Mouse (Mus musculus) forebrain, embryonic 10.5 days (tissue): Measurements from ENCODE around the gene Pdk2. TPM values are rescaled to one million over a fixed set of nuclear protein-coding genes. Genes with fewer than 3 reads are reported as not detected.
A peak's percentile ranks its signal among the peaks of the same experiment; 100 is the strongest.

Experiments
- DNase-seq: peaks from one replicate; pipeline ENCODE4 v3.0.0-alpha.2; 2017; ENCODE audit warnings: low spot score; ENCODE audit errors: extremely low spot score
- H3K27ac ChIP-seq: fragments of 300-500 bp; sonication (generic); 2 replicates; pipeline ENCODE4 v1.5.1; 2016; ENCODE audit warnings: mild to moderate bottlenecking
- H3K27me3 ChIP-seq: fragments of 300-500 bp; sonication (generic); 2 replicates; pipeline ENCODE4 v1.6.1; 2016; ENCODE audit warnings: mild to moderate bottlenecking; ENCODE audit not compliant: poor library complexity, severe bottlenecking
- H3K36me3 ChIP-seq: fragments of 300-500 bp; sonication (generic); replicated peaks from 2 replicates; pipeline ENCODE4 v1.6.1; 2016; ENCODE audit warnings: mild to moderate bottlenecking, moderate library complexity
- H3K4me1 ChIP-seq: fragments of 300-500 bp; sonication (generic); 2 replicates; pipeline ENCODE4 v1.6.1; 2016
- H3K4me3 ChIP-seq: fragments of 300-500 bp; sonication (generic); 2 replicates; pipeline ENCODE4 v1.5.1; 2016; ENCODE audit warnings: mild to moderate bottlenecking, moderate library complexity
- H3K9me3 ChIP-seq: fragments of 300-500 bp; sonication (generic); 2 replicates; pipeline ENCODE4 v1.6.1; 2016; ENCODE audit warnings: mild to moderate bottlenecking, moderate library complexity
- WGBS: fragments of 180-500 bp; shearing (Covaris S2); methylation state at CpG from one replicate; pipeline ENCODE4 v1.1.7; 2016; 5-methylcytosine and 5-hydroxymethylcytosine counted together
- polyA plus RNA-seq: library from polyadenylated mRNA; unstranded; fragments of >200 nt; fragmentation: Nextera tagmentation; extraction: Ambion mirVana; gene quantifications from 2 replicates; pipeline ENCODE4 v1.2.1, GENCODE M21; 2016

Gene Pdk2
- 12.1 and 12.5 TPM in 2 replicates for polyA plus RNA-seq

- 0% methylated on average over 41 of the region's 41 CpGs for WGBS
- Histone ChIP-seq H3K9me3 (no peaks in the 10 kb centered on the region), H3K27ac (peak within 1 kb of the TSS; percentile 78)
These were observed at the start of gene Pdk2 for GRCm38 (mm10) chr11:95041139-95041609. Gene Pdk2 (minus strand): TSS chr11:95041354.

GRCm38 (mm10) chr11:95088857-95089779 is 48.0 kb upstream of the Pdk2 start:
- Histone ChIP-seq H3K9me3 (no peaks in the 10 kb centered on the region), H3K36me3 (no peaks in the 10 kb centered on the region), H3K27me3 (no peaks in the 10 kb centered on the region), H3K4me3 (no peak overlapping the region), H3K27ac (0 out of 2 replicates have a peak overlapping the region, but pooled peaks have one; percentile 2), H3K4me1 (peaks cover 45% of the 10 kb centered on the region)
- 83% methylated on average over 16 of the region's 16 CpGs for WGBS
- DNase-seq: no peak

More at GRCm38 (mm10) chr11:95041139-95041609, at the start of gene Pdk2:
- Histone ChIP-seq H3K36me3 (no peaks in the 10 kb centered on the region), H3K27me3 (peaks cover 33% of the 10 kb centered on the region), H3K4me3 (peak within 1 kb of the TSS; percentile 81), H3K4me1 (peaks cover 29% of the 10 kb centered on the region)
- DNase-seq: peak; percentile 96

GRCm38 (mm10) chr11:95088286-95088685 is 47.1 kb upstream of the Pdk2 start:
- no peaks in the 10 kb centered on the region for H3K36me3 ChIP-seq
- no peaks in the 10 kb centered on the region for H3K27me3 ChIP-seq
- no peak overlapping the region for H3K4me3 ChIP-seq
- H3K9me3 ChIP-seq: no peaks in the 10 kb centered on the region
- H3K27ac ChIP-seq: 0 out of 2 replicates have a peak overlapping the region, but pooled peaks have one; percentile 2
- H3K4me1 ChIP-seq: peaks cover 50% of the 10 kb centered on the region
- no peak for DNase-seq
- WGBS: 57% methylated on average over 7 of the region's 7 CpGs

GRCm38 (mm10) chr11:95087301-95088228 is 46.4 kb upstream of the Pdk2 start:
- no peak overlapping the region for H3K27ac ChIP-seq
- H3K4me1 ChIP-seq: peaks cover 50% of the 10 kb centered on the region
- no peak overlapping the region for H3K4me3 ChIP-seq
- H3K9me3 ChIP-seq: no peaks in the 10 kb centered on the region
- DNase-seq: no peak
- WGBS: 74% methylated on average over 17 of the region's 17 CpGs
- H3K27me3 ChIP-seq: no peaks in the 10 kb centered on the region
- no peaks in the 10 kb centered on the region for H3K36me3 ChIP-seq

- no peaks in the 10 kb centered on the region for H3K36me3 ChIP-seq
- H3K9me3 ChIP-seq: no peaks in the 10 kb centered on the region
- no peak for DNase-seq
- no peak overlapping the region for H3K4me3 ChIP-seq
- 57% methylated on average over 5 of the region's 5 CpGs for WGBS
- H3K27me3 ChIP-seq: no peaks in the 10 kb centered on the region
- peaks cover 50% of the 10 kb centered on the region for H3K4me1 ChIP-seq
- H3K27ac ChIP-seq: peak overlapping the region; percentile 65
These were observed 45.1 kb upstream of the Pdk2 start for GRCm38 (mm10) chr11:95086229-95086628.

- DNase-seq: no peak
- Histone ChIP-seq H3K36me3 (no peaks in the 10 kb centered on the region), H3K4me3 (no peak overlapping the region), H3K9me3 (no peaks in the 10 kb centered on the region), H3K27me3 (no peaks in the 10 kb centered on the region), H3K27ac (peak overlapping the region; percentile 65), H3K4me1 (peaks cover 51% of the 10 kb centered on the region)
- 14% methylated on average over 5 of the region's 5 CpGs for WGBS
These were observed 44.6 kb upstream of the Pdk2 start for GRCm38 (mm10) chr11:95085710-95086109.

- H3K9me3 ChIP-seq: no peaks in the 10 kb centered on the region
- no peaks in the 10 kb centered on the region for H3K36me3 ChIP-seq
- H3K4me1 ChIP-seq: peaks cover 59% of the 10 kb centered on the region
- H3K27me3 ChIP-seq: peaks cover 6% of the 10 kb centered on the region; the same call in 1 of the 2 replicates
- H3K4me3 ChIP-seq: no peak overlapping the region
- H3K27ac ChIP-seq: no peak overlapping the region
- DNase-seq: no peak
- WGBS: 32% methylated on average over 5 of the region's 5 CpGs
These were observed 43.7 kb upstream of the Pdk2 start for GRCm38 (mm10) chr11:95084811-95085382.

GRCm38 (mm10) chr11:95084175-95084574 is 43.0 kb upstream of the Pdk2 start:
- 21% methylated on average over 4 of the region's 4 CpGs for WGBS
- no peaks in the 10 kb centered on the region for H3K36me3 ChIP-seq
- DNase-seq: no peak
- no peak overlapping the region for H3K27ac ChIP-seq
- H3K27me3 ChIP-seq: peaks cover 13% of the 10 kb centered on the region
- no peak overlapping the region for H3K4me3 ChIP-seq
- peaks cover 63% of the 10 kb centered on the region for H3K4me1 ChIP-seq
- H3K9me3 ChIP-seq: no peaks in the 10 kb centered on the region

GRCm38 (mm10) chr11:95082896-95083295 is 41.7 kb upstream of the Pdk2 start:
- DNase-seq: no peak
- peaks cover 64% of the 10 kb centered on the region for H3K4me1 ChIP-seq

GRCm38 (mm10) chr11:95080783-95081182 is 39.6 kb upstream of the Pdk2 start:
- DNase-seq: no peak
- 84% methylated on average over 6 of the region's 6 CpGs for WGBS
- H3K36me3 ChIP-seq: no peaks in the 10 kb centered on the region
- H3K4me1 ChIP-seq: peaks cover 64% of the 10 kb centered on the region
- H3K27ac ChIP-seq: no peak overlapping the region
- no peak overlapping the region for H3K4me3 ChIP-seq
- no peaks in the 10 kb centered on the region for H3K9me3 ChIP-seq
- peaks cover 46% of the 10 kb centered on the region for H3K27me3 ChIP-seq

More at GRCm38 (mm10) chr11:95082896-95083295, 41.7 kb upstream of the Pdk2 start:
- peaks cover 25% of the 10 kb centered on the region for H3K27me3 ChIP-seq
- 90% methylated on average over 7 of the region's 7 CpGs for WGBS
- no peak overlapping the region for H3K4me3 ChIP-seq
- no peak overlapping the region for H3K27ac ChIP-seq
- no peaks in the 10 kb centered on the region for H3K9me3 ChIP-seq
- no peaks in the 10 kb centered on the region for H3K36me3 ChIP-seq

- Histone ChIP-seq H3K4me3 (no peak overlapping the region), H3K36me3 (no peaks in the 10 kb centered on the region), H3K4me1 (peaks cover 69% of the 10 kb centered on the region), H3K27me3 (peaks cover 61% of the 10 kb centered on the region), H3K9me3 (no peaks in the 10 kb centered on the region), H3K27ac (no peak overlapping the region)
- no peak for DNase-seq
- WGBS: 82% methylated on average over 6 of the region's 6 CpGs
These were observed 38.2 kb upstream of the Pdk2 start for GRCm38 (mm10) chr11:95079256-95079875.

GRCm38 (mm10) chr11:95077956-95078355 is 36.8 kb upstream of the Pdk2 start:
- H3K27me3 ChIP-seq: peaks cover 71% of the 10 kb centered on the region
- peaks cover 64% of the 10 kb centered on the region for H3K4me1 ChIP-seq
- H3K9me3 ChIP-seq: no peaks in the 10 kb centered on the region
- no peak for DNase-seq
- 68% methylated on average over 7 of the region's 7 CpGs for WGBS
- no peak overlapping the region for H3K27ac ChIP-seq
- no peaks in the 10 kb centered on the region for H3K36me3 ChIP-seq
- no peak overlapping the region for H3K4me3 ChIP-seq
